Mouse (Mus musculus) neutrophil, adult 65 days (primary cell): ENCODE data around the gene Atg4d. TPM values are rescaled to one million over a fixed set of nuclear protein-coding genes. Genes with fewer than 3 reads are reported as not detected.

ENCODE experiments used
- total RNA-seq: library from RNA; stranded (reverse); gene quantifications from 2 replicates; pipeline ENCODE4 v1.2.4, GENCODE M21; 2023

Gene Atg4d
- 42.8 and 57.4 TPM in 2 replicates for total RNA-seq

GRCm38 (mm10) chr9:21265000-21265561 lies at the start of gene Atg4d:
Atg4d (plus strand) TSS chr9:21265293.

GRCm38 (mm10) chr9:21238733-21239464 lies 26.2 kb upstream of the Atg4d start, which contains the start of gene Keap1:
Keap1 (minus strand) TSS chr9:21239361.

GRCm38 (mm10) chr9:21248326-21248725 lies 16.8 kb upstream of the Atg4d start, which contains the start of gene S1pr5:
S1pr5 (minus strand) TSS chr9:21248443.

GRCm38 (mm10) chr9:21287571-21288402 lies 22.7 kb downstream of the Atg4d start, which contains the start of gene Kri1:
Kri1 (minus strand) TSS chr9:21287969.

GRCm38 (mm10) chr9:21291022-21291787 lies 26.1 kb downstream of the Atg4d start, which contains the start of gene Cdkn2d:
Cdkn2d (minus strand) TSS chr9:21291407.

GRCm38 (mm10) chr9:21312134-21312533 lies 47.0 kb downstream of the Atg4d start, which contains the start of gene Ap1m2:
Ap1m2 (minus strand) TSS chr9:21312337.

GRCm38 (mm10) chr9:21320619-21321512 lies 55.8 kb downstream of the Atg4d start, which contains the start of gene Slc44a2:
Slc44a2 (plus strand) TSS chr9:21320698.

Other genes starting within 250 kb of the Atg4d start
- 33.7 and 49.8 TPM in 2 replicates for gene Icam1, start 249.3 kb upstream of the Atg4d start, total RNA-seq
- gene Icam4, start 235.9 kb upstream of the Atg4d start, total RNA-seq = 0.63 and 0.79 TPM in 2 replicates
- gene Icam5, start 233.2 kb upstream of the Atg4d start, total RNA-seq = not detected in 2 replicates
- gene Zglp1, start 198.2 kb upstream of the Atg4d start, total RNA-seq = 1.2 TPM in 1 of 2 replicates, not detected in the other
- gene Gm49373, start 192.2 kb upstream of the Atg4d start, total RNA-seq = 0.51 and 0.82 TPM in 2 replicates
- gene Fdx1l, start 191.7 kb upstream of the Atg4d start, total RNA-seq = 5.1 and 13.1 TPM in 2 replicates
- 2.6 and 6.7 TPM in 2 replicates for gene Gm38431, start 173.3 kb upstream of the Atg4d start, total RNA-seq
- gene Raver1, start 173.3 kb upstream of the Atg4d start, total RNA-seq = 46.4 and 48.2 TPM in 2 replicates
- gene Tyk2, start 134.1 kb upstream of the Atg4d start, total RNA-seq = 36.5 and 51.5 TPM in 2 replicates
- 67.0 and 69.7 TPM in 2 replicates for gene Cdc37, start 115.3 kb upstream of the Atg4d start, total RNA-seq
- gene Pde4a, start 99.6 kb upstream of the Atg4d start, total RNA-seq = 4.1 and 5.6 TPM in 2 replicates
- gene Keap1, start 25.9 kb upstream of the Atg4d start, total RNA-seq = 22.5 and 23.8 TPM in 2 replicates
- 0.98 and 1.0 TPM in 2 replicates for gene S1pr5, start 16.9 kb upstream of the Atg4d start, total RNA-seq
- 85.9 and 120 TPM in 2 replicates for gene Kri1, start 22.7 kb downstream of the Atg4d start, total RNA-seq
- gene Cdkn2d, start 26.1 kb downstream of the Atg4d start, total RNA-seq = 134 and 138 TPM in 2 replicates
- 3.1 and 4.9 TPM in 2 replicates for gene Ap1m2, start 47.0 kb downstream of the Atg4d start, total RNA-seq
- gene Slc44a2, start 55.4 kb downstream of the Atg4d start, total RNA-seq = 108 and 125 TPM in 2 replicates
- 44.6 and 51.6 TPM in 2 replicates for gene Ilf3, start 102.6 kb downstream of the Atg4d start, total RNA-seq
- gene Qtrt1, start 146.5 kb downstream of the Atg4d start, total RNA-seq = 26.3 and 30.6 TPM in 2 replicates
- 246 and 306 TPM in 2 replicates for gene Dnm2, start 159.6 kb downstream of the Atg4d start, total RNA-seq
- gene Tmed1, start 245.0 kb downstream of the Atg4d start, total RNA-seq = 4.2 and 5.8 TPM in 2 replicates